Mouse (Mus musculus): ENCODE data around the gene Mat2a.

Gene Mat2a

DNA sequence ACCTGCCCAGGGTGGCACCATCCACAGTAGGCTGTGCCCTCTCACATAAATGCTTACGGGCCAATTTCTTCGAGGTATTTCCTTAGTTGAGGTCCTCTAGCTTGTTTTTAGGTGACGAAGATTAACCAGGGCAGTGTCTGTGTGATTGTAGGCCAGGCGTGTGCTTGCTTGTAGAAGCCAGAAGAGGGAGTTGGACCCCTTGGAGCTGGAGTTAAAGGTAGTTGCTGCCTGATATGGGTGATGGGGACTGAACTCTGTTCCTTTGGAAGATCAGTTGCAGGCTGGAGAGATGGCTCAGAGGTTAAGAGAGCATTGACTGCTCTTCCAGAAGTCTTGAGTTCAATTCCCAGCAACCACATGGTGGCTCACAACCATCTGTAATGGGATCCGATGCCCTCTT, 24.2 kb downstream of the Mat2a start:
- no peak for DNase-seq (ENCODE audit: low spot score)

DNA sequence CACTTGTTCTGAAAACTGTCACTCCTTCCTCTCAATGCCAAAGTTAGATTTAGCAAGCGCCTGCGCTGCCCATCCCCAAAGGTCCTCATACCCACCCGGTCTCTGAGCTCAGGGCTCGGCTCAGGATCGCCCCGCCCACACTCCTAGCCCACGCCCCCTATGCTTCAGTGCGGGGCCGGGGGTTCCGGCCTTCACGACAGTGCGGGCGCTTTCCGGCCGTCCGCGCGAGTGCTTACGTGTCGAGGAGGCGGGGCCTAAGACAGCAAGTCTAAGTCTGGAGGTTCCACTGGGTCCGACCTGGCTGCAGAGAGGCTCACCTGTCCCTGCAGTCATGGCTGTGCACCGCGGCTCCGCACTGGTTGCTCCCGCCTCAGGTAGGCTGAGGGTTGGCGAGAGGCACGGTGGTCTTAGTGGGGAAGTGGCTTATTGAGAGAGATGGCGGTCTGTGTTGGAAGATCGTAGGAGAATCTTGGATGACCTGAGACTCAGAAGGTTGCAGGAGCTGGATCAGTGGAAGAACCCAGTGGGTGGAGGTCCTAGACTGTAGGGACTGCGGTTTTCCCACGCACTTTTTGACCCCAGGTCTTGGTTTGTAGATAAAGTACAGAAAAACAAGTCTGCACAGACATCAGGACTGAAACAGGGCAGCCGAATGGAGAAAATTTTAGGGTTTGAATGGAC, 25.1 kb downstream of the Mat2a start, which contains the start of gene Ggcx:
Gene Ggcx (plus strand): TSS at position 233 of the 681 bp plus-strand sequence.
- peak; percentile 95 for DNase-seq (ENCODE audit: low spot score)

DNA sequence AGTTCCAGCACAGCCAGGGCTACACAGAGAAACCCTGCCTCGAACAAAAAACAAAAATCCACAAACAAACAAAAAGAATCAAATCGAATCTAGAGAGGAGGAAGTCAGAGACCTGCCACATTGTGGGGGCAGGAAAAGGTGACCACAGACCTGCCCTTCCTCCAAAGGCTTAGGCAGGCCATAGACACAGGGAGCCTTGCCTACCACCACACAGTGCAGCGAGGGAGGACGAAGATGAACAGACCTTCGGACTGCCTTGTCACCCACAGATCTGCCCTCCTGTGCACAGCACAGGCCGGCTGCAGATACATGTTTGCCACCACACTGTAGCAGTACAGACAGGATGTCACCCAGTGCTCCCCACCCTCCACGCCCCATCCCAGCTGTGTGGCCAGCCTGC, 28.8 kb downstream of the Mat2a start:
- DNase-seq (ENCODE audit: low spot score): no peak

DNA sequence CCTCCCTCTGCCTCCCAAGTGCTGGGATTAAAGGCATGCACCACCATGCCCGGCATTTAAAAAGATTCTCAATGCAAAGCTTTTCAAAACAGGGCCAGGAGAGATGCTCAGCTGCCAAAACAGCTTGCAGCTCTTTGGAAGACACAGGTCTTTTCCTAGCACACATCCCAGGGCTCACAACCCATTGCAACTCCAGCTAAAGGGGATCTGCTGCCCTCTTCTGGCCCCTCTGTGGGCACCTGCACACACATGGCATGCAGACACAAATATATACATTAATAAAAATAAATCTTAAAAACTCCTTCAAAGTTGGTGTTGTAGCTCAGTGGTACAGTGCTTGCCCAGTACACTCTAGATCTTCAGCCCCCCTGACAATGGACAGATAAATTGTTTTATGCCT, 29.4 kb downstream of the Mat2a start:
- DNase-seq (ENCODE audit: low spot score): no peak

DNA sequence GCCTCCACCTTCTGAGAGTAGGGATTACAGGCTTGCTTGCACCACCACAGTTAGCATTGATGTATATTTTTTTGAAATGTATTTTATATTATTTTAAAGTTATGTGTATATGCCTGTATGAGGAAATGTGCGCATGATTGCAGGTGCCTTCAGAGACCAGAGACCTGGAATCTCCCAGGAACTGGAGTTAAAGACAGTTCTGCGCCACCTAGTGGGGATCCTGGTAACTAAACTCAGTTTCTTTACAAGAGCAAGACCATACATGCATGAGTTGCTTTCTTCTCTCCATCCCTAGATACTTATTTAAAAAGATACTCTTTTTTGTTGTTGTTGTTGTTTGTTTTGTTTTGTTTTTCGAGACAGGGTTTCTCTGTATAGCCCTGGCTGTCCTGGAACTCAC, 29.8 kb downstream of the Mat2a start:
- no peak for DNase-seq (ENCODE audit: low spot score)

DNA sequence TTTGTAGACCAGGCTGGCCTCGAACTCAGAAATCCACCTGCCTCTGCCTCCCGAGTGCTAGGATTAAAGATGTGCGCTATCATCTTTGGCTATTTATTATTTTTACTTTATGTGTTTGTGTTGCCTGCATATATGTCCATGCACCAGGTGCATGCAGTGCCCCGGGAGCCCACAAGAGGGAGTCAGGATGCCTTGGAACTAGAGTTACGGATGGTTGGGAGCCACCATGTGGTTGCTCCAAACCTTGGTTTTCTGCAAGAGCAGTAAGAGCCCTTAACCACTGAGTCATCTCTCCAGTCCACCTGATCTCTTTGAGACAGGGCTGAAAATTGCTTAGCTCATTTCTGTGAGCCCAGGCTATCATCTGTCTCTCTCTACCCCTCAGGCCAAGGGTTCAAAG, 32.2 kb downstream of the Mat2a start:
- peak; percentile 51 for DNase-seq (ENCODE audit: low spot score)

DNA sequence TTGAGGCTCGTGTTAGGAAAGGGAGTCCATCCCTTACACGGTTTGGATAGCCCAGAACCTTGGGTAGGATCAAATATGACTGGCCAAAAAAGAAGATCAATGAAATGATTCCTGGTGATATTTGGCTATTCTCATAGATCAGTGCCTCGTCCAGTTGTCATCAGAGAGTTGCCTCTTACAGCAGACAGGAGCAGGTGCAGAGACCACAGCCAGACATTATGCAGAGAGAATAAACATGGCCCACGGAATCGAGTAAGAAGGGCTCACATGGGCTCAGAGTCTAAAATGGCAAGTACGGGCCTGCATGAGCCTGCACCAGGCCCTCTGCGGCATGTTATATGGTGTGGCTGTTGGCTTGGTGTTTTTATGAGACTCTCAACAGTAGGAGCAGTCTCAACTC, 34.0 kb downstream of the Mat2a start:
- DNase-seq (ENCODE audit: low spot score): no peak

DNA sequence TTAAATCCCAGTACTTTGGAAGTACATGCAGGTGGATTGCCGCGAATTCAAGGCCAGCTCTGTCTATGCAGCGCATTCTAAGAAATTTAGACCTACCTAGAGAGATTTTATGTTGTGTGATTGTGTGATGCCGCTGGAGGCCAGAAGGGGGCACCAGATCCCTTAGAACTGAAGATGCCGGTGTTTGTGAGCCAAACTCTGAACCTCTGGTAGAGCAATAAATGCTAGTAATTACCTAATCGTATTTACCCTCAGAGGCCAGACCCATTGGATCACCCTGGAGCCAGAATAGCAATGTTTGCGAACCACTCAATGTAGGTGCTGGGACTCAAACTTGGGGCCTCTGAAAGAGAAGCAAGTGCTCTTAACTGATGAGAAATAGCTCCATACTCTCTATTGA, 37.5 kb downstream of the Mat2a start:
- DNase-seq (ENCODE audit: low spot score): peak; percentile 43

DNA sequence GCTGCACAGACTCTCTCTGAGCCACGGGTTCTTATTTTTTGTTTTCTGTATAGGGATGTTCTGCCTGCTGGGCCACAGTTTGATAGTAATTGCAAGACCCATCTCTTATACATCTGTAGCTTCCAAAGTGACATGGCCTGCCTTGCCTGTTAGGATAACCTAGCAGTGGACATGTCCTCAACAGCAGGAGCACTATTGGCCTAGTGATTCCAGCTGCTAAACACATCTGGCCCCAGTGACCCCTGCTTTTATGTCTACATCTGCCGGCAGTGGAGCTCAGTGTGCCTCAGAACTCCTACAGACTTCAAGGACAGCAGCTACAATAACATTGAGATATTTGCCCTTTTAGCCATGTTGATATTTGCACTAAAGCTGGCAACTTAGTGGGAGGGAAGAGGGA, 39.4 kb downstream of the Mat2a start:
- no peak for DNase-seq (ENCODE audit: low spot score)

DNA sequence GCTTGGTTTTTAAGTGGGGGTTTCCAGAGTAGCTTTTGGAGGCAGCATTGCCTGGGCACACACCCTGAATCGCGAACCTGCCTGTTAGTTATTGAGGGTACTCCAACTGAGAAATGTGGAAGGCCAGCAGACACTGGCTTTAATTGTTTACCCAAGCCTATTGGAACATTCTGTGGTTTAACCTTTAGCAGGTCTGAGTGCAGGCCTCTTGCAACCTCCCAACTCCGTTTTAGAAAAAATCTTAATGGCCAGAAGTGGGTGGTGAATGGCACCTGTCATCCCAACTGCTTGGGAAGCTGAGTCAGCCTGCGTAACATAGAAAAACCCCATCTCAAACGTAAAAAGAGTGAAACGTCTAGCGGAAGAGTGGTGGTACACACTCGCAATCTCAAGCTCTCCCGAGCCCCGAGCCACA, 42.5 kb downstream of the Mat2a start:
- DNase-seq (ENCODE audit: low spot score): no peak

DNA sequence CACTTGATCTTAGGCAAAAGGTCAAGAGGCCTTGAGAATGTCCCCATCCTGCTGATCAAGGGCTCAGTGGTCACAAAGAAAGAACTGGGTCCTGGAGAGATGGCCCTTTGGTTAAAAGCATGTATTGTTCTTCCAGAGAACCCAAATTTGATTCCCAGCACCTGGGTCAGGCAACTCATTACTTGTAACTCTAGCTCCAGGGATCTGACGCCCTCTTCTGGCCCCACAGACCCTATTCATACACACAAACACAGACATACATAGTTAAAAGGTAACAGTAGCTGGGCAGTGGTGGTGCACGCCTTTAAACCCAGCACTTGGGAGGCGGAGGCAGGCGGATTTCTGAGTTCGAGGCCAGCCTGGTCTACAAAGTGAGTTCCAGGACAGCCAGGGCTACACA, 47.0 kb downstream of the Mat2a start:
- no peak for DNase-seq (ENCODE audit: low spot score)

DNA sequence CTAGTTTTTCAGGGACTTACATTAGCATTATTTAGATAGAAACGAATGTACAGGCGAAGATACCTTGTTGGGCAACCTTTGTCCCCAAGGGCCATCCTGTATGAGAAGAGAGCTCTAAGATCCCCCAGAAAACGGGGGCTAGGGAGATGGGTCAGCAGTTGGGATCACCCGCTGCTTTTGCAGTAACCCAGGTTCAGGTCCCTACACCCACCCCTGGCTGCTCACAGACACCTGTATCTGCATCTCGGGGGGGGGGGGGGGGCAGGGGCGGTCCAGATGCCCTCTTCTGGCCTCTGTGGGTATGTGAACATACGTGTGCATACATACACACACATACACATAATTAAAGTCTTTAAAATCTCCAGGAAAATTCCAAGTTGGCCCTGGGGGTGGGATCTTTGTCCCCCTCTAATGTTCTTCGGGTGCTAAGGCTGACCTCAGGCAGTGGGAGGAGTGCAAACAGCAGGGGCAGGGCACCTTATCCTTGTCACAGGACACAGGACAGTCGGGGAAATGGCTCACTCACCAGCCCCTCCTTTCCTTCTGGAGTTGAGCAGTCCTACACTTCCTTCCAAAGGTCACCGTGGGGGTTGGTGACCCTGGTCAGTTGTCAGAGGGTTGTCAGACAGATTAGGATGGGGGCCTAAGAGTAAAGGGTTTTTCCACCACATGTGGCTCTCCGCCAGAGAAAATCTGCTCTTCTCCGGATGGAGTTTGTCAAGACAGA, 48.4 kb downstream of the Mat2a start:
- no peak for DNase-seq (ENCODE audit: low spot score)

DNA sequence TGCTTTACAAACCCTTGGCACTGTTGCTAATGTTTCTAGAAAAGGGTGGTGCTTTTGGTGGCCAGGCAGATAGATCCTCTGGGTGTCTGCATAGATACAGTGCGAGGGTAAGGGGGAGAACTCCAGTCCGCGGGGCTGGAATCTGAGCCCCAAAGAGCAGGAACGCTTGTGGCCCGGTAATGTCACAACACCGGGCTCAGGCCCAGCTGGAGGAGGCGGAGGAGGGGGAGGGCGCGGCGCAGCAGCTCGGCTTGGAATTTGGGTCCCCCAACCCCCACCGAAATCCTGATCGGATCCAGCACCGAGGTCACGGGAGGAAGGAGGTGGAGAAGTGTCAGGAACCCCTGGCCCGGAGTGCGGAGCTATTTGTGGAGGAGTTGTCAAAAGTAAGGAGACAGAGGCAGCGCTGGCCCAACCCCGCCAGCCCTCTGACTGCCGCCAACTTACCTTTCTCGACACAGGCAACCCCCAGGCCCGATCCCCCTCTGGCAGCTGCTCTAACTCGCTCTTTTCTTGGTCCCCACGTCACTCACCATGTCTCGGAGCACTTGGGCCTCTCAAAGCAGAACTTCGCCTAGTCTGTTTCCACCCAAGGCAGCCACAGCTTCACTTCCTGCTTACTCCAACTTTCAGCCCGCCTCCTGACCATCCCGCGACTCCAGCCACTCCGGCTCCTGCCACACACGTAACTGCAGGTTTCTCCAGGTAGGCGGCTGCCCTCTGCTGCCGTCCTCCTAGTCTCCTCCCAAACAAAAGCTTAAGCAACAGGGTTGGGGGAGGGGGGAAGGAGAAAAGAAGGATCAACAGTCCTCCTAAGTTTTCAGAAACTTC, 49.2 kb downstream of the Mat2a start, which contains the start of gene Vamp8:
Gene Vamp8 (minus strand): TSS at position 763 of the 831 bp plus-strand sequence.
- DNase-seq (ENCODE audit: low spot score): peak; percentile 74

DNA sequence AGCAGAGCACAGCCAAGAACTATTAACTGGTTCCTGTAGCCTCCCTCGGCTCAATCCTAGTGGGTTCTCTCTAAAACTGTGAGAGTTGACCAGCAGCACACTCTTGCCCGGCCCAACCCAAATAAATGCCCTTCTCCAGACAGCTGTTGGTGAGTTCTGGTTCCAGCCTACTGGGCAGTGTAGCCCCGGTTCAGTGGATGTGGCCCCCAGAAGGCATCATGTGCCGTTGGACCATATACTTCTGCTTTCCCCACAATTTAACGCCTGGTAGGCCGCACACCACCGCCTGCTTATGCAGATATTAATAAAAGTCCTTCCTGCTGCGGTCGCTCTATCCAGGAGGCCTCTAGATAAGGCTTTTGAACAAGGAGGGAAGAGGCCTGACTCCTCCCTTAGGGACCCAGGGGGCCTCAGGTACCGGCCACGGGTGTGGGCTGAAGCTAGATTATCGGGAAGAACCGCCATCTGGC, 49.9 kb downstream of the Mat2a start:
- peak; percentile 22 for DNase-seq (ENCODE audit: low spot score)

DNA sequence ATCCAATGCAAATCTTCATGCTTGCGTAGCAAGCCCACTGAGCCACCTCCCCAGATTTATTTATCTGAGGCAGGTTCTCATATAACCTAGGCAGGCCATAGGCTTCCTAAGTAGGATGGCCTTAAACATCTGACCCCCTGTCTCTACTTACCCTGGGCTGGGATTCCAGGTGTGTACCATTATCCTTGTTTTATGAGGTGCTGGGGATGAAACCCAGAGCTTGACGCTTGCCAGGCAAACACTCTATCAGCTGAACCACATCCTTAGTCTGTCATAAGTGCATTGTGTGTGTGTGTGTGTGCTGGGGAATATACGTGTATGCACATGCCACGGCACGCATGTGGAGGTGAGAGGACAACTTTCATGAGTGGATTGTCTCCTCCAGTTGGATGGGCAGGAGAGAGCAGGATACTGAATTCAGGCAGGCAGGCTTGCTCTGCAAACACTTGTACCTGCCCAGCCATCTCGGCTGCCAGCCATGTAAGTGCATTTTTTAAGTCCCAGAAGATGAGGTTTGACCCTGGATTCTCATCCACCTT, 50.5 kb downstream of the Mat2a start:
- no peak for DNase-seq (ENCODE audit: low spot score)

DNA sequence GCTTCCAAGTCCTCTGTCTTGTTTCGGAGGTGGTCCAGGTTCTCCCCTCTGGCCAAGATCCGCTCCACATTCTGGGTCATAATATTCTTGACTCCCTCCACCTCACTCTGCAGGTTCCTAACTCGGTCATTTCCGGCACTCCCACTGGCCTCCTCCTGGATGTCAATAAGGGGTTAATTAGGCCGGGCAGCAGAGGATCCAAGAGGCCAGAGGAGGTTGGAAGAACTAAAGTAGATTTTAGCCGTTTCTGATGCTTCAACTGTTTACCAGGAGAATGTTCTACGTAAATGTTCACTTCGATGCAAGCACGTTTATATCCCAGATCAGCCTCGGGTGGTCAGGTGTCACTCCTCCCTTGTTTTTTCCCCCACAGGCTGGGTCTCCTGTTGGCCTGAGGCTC, 51.1 kb downstream of the Mat2a start:
- DNase-seq (ENCODE audit: low spot score): no peak

DNA sequence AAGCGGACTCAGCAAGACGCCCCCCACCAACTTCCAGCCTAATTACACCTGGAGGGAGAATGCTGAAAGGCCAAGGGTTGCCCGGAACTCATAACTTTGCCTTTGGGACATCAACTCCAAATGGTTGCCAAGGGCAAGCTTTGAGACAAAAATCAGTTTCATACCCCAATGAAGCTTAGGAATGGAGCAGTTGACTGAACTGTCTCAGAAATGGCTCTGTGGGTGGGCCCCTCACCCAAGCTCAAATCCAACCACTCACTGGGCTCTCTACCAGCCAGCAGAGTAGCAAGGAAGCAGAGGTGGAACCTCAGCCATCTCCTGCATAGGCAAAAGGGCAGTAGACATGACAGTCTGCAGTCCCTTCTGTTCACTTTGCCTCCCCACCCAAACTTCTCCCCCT, 51.5 kb downstream of the Mat2a start:
- no peak for DNase-seq (ENCODE audit: low spot score)

DNA sequence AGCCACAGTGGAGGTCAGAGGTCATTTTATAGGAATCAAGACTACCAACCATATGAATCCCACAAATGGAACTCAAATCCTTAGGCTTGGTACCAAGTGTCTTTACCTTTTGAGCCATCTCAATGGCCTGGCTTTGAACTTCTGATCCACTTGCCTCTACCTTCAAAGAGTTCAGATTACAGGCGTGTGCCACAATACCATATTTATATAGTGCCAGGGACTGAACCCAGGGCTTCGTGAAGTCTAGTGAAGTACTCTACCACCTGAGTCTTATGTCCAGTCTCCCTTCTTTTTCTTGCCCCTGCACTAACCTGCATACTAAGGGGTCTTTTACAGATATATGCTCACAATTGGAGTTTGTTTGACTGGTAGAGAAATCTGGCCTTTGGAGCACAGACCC, 52.8 kb downstream of the Mat2a start:
- no peak for DNase-seq (ENCODE audit: low spot score)

DNA sequence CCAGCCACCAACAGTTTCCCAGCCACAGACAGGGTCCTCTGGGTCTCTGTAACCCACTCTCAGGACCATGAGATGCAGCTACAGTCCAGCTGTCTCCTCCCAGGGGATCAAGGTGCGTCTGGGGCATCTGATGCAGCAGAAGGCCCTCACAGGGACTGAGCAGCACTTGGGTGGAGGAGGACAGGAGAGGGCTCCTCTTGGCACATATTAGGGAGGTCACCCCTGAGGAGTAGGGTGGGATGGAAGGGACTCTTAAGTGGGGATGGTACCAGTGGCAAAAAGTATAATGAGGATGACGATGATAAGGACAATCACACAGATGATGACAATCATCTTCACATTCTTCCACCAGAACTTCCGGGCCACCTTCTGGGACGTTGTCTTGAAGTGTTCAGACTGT, 54.1 kb downstream of the Mat2a start:
- no peak for DNase-seq (ENCODE audit: low spot score)

DNA sequence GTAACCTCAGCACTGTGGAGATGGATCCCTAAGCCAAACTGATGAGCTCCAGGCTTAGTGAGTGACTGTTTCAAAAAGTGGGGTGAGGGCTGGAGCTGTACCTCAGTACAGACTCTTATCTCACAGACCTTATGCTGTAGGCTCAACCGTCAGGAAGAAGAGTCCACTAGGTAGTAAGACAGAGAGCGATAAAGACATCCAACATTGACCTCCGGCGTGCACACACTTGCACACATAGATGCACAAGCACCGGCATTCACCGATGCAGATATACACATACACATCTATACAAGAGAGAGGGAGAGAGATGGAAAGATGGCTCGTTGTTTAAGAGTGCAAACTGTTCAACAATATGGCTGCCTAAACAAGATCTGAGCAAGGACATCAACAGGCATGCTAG, 55.4 kb downstream of the Mat2a start:
- no peak for DNase-seq (ENCODE audit: low spot score)

DNA sequence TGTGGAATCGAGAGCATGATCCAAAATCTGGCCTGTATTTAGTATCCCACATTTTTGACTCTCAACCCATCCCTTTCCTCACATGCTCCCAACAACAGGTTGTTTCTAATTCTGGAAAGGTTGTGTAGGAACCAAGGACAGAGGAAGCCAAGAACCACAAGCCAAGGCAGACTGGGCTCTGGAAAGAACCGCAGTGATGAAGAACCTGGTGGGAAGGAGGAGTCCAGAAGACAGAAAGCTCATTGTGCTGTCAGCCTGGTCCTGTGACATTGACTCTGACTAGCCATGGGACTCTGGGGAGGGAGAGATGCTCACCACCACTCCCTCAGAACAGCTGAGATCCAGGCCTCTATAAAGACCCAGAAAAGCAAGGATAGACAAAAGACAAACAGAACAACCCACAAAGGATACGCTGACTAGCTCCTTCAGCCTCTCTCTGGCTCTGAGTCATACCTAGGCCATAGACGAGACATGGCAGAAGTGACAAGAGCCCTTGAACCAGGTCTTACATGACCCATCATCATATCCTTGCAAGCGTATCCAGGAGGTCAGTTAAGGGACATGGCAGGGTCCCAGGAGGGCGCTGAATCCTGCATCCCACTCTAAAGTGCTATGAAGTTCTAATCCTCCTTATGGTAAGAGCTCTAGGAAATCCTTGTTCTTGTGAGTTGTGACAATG, 56.1 kb downstream of the Mat2a start:
- DNase-seq (ENCODE audit: low spot score): no peak

All from testis, postnatal 14 days (tissue).